Mouse (Mus musculus) forebrain, embryonic 12.5 days (tissue): ENCODE data around the gene Fto. TPM values are rescaled to one million over a fixed set of nuclear protein-coding genes. Genes with fewer than 3 reads are reported as not detected.

Experiments
- ATAC-seq: fragments of 200-750 bp; cut with Nextera tagmentation; 2 replicates; pipeline ENCODE4 v1.8.0; 2017; ENCODE audit warnings: moderate TSS enrichment; ENCODE audit not compliant: low FRiP score
- H3K27ac ChIP-seq: fragments of 300-500 bp; sonication (generic); 2 replicates; pipeline ENCODE4 v1.5.1; 2016; ENCODE audit warnings: mild to moderate bottlenecking
- H3K27me3 ChIP-seq: fragments of 300-500 bp; sonication (generic); 2 replicates; pipeline ENCODE4 v1.6.1; 2016; ENCODE audit warnings: mild to moderate bottlenecking
- H3K36me3 ChIP-seq: fragments of 300-500 bp; sonication (generic); replicated peaks from 2 replicates; pipeline ENCODE4 v1.6.1; 2016; ENCODE audit warnings: mild to moderate bottlenecking
- H3K4me1 ChIP-seq: fragments of 300-500 bp; sonication (generic); 2 replicates; pipeline ENCODE4 v1.6.1; 2016
- H3K4me2 ChIP-seq: fragments of 300-500 bp; sonication (generic); 2 replicates; pipeline ENCODE4 v1.6.1; 2016; ENCODE audit warnings: mild to moderate bottlenecking, moderate library complexity
- H3K4me3 ChIP-seq: fragments of 300-500 bp; sonication (generic); replicated peaks from 2 replicates; pipeline ENCODE4 v1.5.1; 2016; ENCODE audit warnings: mild to moderate bottlenecking
- H3K9ac ChIP-seq: fragments of 300-500 bp; sonication (generic); 2 replicates; pipeline ENCODE4 v1.6.1; 2016; ENCODE audit warnings: mild to moderate bottlenecking
- H3K9me3 ChIP-seq: fragments of 300-500 bp; sonication (generic); 2 replicates; pipeline ENCODE4 v1.6.1; 2016
- WGBS: fragments of 180-500 bp; shearing (Covaris S2); methylation state at CpG from one replicate; pipeline ENCODE4 v1.1.7; 2016; 5-methylcytosine and 5-hydroxymethylcytosine counted together
- polyA plus RNA-seq: library from polyadenylated mRNA; unstranded; fragments of >200 nt; fragmentation: Nextera tagmentation; extraction: Ambion mirVana; gene quantifications from 2 replicates; pipeline ENCODE4 v1.2.1, GENCODE M21; 2016

Gene Fto
- polyA plus RNA-seq, 1 experiment from 2014 or later, result 105 TPM

- ATAC-seq, result no peak
- peak overlapping the region; percentile 30 for H3K4me3 ChIP-seq
Observed at GRCm38 (mm10) chr8:91713677-91714312, 400.5 kb downstream of the Fto start.

GRCm38 (mm10) chr8:91714733-91715132, 401.4 kb downstream of the Fto start:
- H3K4me1 ChIP-seq, result peaks cover 53% of the 10 kb centered on the region
- 88% methylated on average over 7 of the region's 7 CpGs for WGBS

More at GRCm38 (mm10) chr8:91713677-91714312, 400.5 kb downstream of the Fto start:
- H3K27me3 ChIP-seq, result peaks cover 79% of the 10 kb centered on the region
- H3K36me3 ChIP-seq, result no peaks in the 10 kb centered on the region
- no peaks in the 10 kb centered on the region for H3K9me3 ChIP-seq
- peak overlapping the region; percentile 50 for H3K4me2 ChIP-seq
- H3K9ac ChIP-seq, result peak overlapping the region; percentile 45
- H3K27ac ChIP-seq, result 0 out of 2 replicates have a peak overlapping the region, but pooled peaks have one; percentile 8
- 9% methylated on average over 12 of the region's 12 CpGs for WGBS
- H3K4me1 ChIP-seq, result peaks cover 62% of the 10 kb centered on the region

GRCm38 (mm10) chr8:91715387-91716085, 402.2 kb downstream of the Fto start:
- no peaks in the 10 kb centered on the region for H3K36me3 ChIP-seq
- H3K27me3 ChIP-seq, result peaks cover 64% of the 10 kb centered on the region
- H3K27ac ChIP-seq, result no peak overlapping the region
- no peaks in the 10 kb centered on the region for H3K9me3 ChIP-seq
- peaks cover 45% of the 10 kb centered on the region for H3K4me1 ChIP-seq
- H3K4me2 ChIP-seq, result no peak overlapping the region
- no peak overlapping the region for H3K4me3 ChIP-seq
- WGBS, result 31% methylated on average over 8 of the region's 8 CpGs
- H3K9ac ChIP-seq, result no peak overlapping the region
- no peak for ATAC-seq

More at GRCm38 (mm10) chr8:91714733-91715132, 401.4 kb downstream of the Fto start:
- ATAC-seq, result no peak
- Histone ChIP-seq H3K36me3 (no peaks in the 10 kb centered on the region), H3K4me3 (no peak overlapping the region), H3K4me2 (no peak overlapping the region), H3K27me3 (peaks cover 72% of the 10 kb centered on the region), H3K27ac (no peak overlapping the region), H3K9me3 (no peaks in the 10 kb centered on the region), H3K9ac (no peak overlapping the region)

Other genes starting within 250 kb of the Fto start
- 17.3 and 18.1 TPM in 2 replicates for gene Rbl2, start 243.5 kb upstream of the Fto start, polyA plus RNA-seq
- 96.5 and 99.3 TPM in 2 replicates for gene Aktip, start 113.5 kb upstream of the Fto start, polyA plus RNA-seq
- gene Rpgrip1l, start 263 bp upstream of the Fto start, polyA plus RNA-seq, result 15.8 and 17.0 TPM in 2 replicates